Mouse (Mus musculus): ENCODE data around the gene Ugt1a2. TPM values are rescaled to one million over a fixed set of nuclear protein-coding genes. Genes with fewer than 3 reads are reported as not detected.

Ugt1a2 gene
- 0.25 TPM for polyA plus RNA-seq (2014; fragmentation: Illumina TruSeq; extraction: RNeasy Lipid Tissue Mini Kit (QIAGEN cat#74804); ENCODE audit: low read depth, low replicate concordance)

GRCm38 (mm10) chr1:88200456-88200855 lies at the start of gene Ugt1a2:
Ugt1a2 (plus strand) TSS chr1:88200601.

DNA sequence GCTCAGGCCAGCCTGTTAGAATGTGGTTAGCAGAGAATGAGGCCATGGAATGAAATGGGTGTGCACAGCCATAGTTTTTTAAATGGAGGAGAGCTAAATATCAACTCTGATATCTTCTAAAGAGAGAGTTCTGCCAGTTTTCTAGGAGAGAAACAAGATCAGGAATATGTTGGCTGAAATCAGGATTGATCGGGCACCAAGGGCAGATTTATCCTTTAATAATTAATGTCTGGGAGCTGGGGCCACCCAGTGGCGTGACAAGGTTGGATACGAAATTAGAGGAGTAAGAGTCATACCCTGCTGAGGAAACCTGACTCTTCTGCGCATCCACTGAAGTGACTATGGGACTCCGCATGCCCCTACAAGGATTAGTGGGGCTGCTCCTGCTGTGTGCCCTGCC lies 34.7 kb upstream of the Ugt1a2 start, which contains the start of gene Ugt1a5:
Gene Ugt1a5, plus strand, starts transcription at position 302 of the 400 bp plus-strand sequence.

DNA sequence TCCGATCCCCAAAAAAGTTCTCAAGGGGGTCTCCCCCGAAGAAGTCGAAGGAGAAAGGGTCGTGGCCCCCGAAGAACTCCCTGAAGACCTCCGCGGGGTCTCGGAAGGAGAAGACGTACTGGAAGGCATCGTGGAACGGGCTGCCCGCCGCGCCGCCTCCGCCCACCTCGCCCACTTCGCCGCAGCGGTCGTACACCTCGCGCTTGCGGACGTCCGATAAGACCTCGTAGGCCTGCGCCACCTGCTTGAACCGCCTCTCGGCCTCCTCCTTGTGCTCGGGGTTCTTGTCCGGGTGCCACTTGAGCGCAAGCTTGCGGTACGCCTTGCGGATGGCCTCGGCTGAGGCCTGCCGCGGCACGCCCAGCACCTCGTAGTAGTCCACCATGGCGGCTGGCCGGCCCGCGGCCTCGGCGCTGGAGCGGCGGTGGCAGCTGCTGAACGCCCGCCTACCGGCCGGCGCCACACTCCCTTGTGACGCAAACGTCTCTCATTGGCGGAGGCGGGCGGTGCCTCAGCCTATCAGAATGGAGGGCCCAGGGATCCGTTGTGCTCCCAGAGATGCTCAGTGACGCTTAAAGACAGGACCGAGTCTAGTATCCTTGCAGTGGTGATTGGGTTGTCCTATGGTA lies 5.0 kb downstream of the Ugt1a2 start, which contains the start of gene Dnajb3:
Gene Dnajb3, minus strand, starts transcription at position 489 of the 629 bp plus-strand sequence.

GRCm38 (mm10) chr1:88211812-88212211 lies 11.4 kb downstream of the Ugt1a2 start, which contains the start of gene Ugt1a1:
Ugt1a1 (plus strand) TSS chr1:88211959.

GRCm38 (mm10) chr1:88226670-88227379 lies 26.4 kb downstream of the Ugt1a2 start, which contains the start of gene Mroh2a:
Mroh2a (plus strand) TSS chr1:88226986.

Other genes with a start within 250 kb of the Ugt1a2 start
- 15.1 TPM for gene Usp40, start 192.1 kb upstream of the Ugt1a2 start, polyA plus RNA-seq (2014; fragmentation: Illumina TruSeq; extraction: RNeasy Lipid Tissue Mini Kit (QIAGEN cat#74804); ENCODE audit: low read depth, low replicate concordance)
- not detected for gene Ugt1a10, start 145.2 kb upstream of the Ugt1a2 start, polyA plus RNA-seq (2014; fragmentation: Illumina TruSeq; extraction: RNeasy Lipid Tissue Mini Kit (QIAGEN cat#74804); ENCODE audit: low read depth, low replicate concordance)
- gene Ugt1a9, start 129.8 kb upstream of the Ugt1a2 start, polyA plus RNA-seq (2014; fragmentation: Illumina TruSeq; extraction: RNeasy Lipid Tissue Mini Kit (QIAGEN cat#74804); ENCODE audit: low read depth, low replicate concordance) = not detected
- gene Ugt1a8, start 112.8 kb upstream of the Ugt1a2 start, polyA plus RNA-seq (2014; fragmentation: Illumina TruSeq; extraction: RNeasy Lipid Tissue Mini Kit (QIAGEN cat#74804); ENCODE audit: low read depth, low replicate concordance) = not detected
- 15.9 TPM for gene Ugt1a7c, start 105.5 kb upstream of the Ugt1a2 start, polyA plus RNA-seq (2014; fragmentation: Illumina TruSeq; extraction: RNeasy Lipid Tissue Mini Kit (QIAGEN cat#74804); ENCODE audit: low read depth, low replicate concordance)
- 12.1 TPM for gene Ugt1a6b, start 97.3 kb upstream of the Ugt1a2 start, polyA plus RNA-seq (2014; fragmentation: Illumina TruSeq; extraction: RNeasy Lipid Tissue Mini Kit (QIAGEN cat#74804); ENCODE audit: low read depth, low replicate concordance)
- gene Ugt1a6a, start 65.8 kb upstream of the Ugt1a2 start, polyA plus RNA-seq (2014; fragmentation: Illumina TruSeq; extraction: RNeasy Lipid Tissue Mini Kit (QIAGEN cat#74804); ENCODE audit: low read depth, low replicate concordance) = 59.3 TPM
- not detected for gene Ugt1a5, start 34.6 kb upstream of the Ugt1a2 start, polyA plus RNA-seq (2014; fragmentation: Illumina TruSeq; extraction: RNeasy Lipid Tissue Mini Kit (QIAGEN cat#74804); ENCODE audit: low read depth, low replicate concordance)
- gene Dnajb3, start 5.2 kb downstream of the Ugt1a2 start, polyA plus RNA-seq (2014; fragmentation: Illumina TruSeq; extraction: RNeasy Lipid Tissue Mini Kit (QIAGEN cat#74804); ENCODE audit: low read depth, low replicate concordance) = 21.6 TPM
- 0.61 TPM for gene Ugt1a1, start 11.4 kb downstream of the Ugt1a2 start, polyA plus RNA-seq (2014; fragmentation: Illumina TruSeq; extraction: RNeasy Lipid Tissue Mini Kit (QIAGEN cat#74804); ENCODE audit: low read depth, low replicate concordance)
- gene Mroh2a, start 26.4 kb downstream of the Ugt1a2 start, polyA plus RNA-seq (2014; fragmentation: Illumina TruSeq; extraction: RNeasy Lipid Tissue Mini Kit (QIAGEN cat#74804); ENCODE audit: low read depth, low replicate concordance) = 61.5 TPM
- gene Hjurp, start 77.0 kb downstream of the Ugt1a2 start, polyA plus RNA-seq (2014; fragmentation: Illumina TruSeq; extraction: RNeasy Lipid Tissue Mini Kit (QIAGEN cat#74804); ENCODE audit: low read depth, low replicate concordance) = 74.9 TPM
- 0.07 TPM for gene Trpm8, start 77.1 kb downstream of the Ugt1a2 start, polyA plus RNA-seq (2014; fragmentation: Illumina TruSeq; extraction: RNeasy Lipid Tissue Mini Kit (QIAGEN cat#74804); ENCODE audit: low read depth, low replicate concordance)
- not detected for gene Spp2, start 206.4 kb downstream of the Ugt1a2 start, polyA plus RNA-seq (2014; fragmentation: Illumina TruSeq; extraction: RNeasy Lipid Tissue Mini Kit (QIAGEN cat#74804); ENCODE audit: low read depth, low replicate concordance)

All from adipose tissue, adult 10 weeks (tissue).